Mouse (Mus musculus) cerebellum, adult 2 months (tissue): ENCODE data around the gene Gfi1. TPM values are rescaled to one million over a fixed set of nuclear protein-coding genes. Genes with fewer than 3 reads are reported as not detected.

ENCODE experiments used
- DNase-seq, 2 experiments: peaks; one replicate each; pipeline ENCODE4 v3.0.0; 2021
- H3K27ac ChIP-seq: fragments of 200-500 bp; 2 replicates; pipeline ENCODE4 v1.5.1; 2012; ENCODE audit warnings: low read length, control low read depth, inconsistent platforms; ENCODE audit not compliant: insufficient read depth
- H3K27me3 ChIP-seq: fragments of 200-500 bp; 2 replicates; pipeline ENCODE4 v1.6.1; 2012; ENCODE audit warnings: inconsistent platforms, mild to moderate bottlenecking, low read length, moderate library complexity; ENCODE audit not compliant: control insufficient read depth, insufficient read depth
- H3K4me1 ChIP-seq: fragments of 200-500 bp; 2 replicates; pipeline ENCODE4 v1.6.1; 2011; ENCODE audit warnings: low read length; ENCODE audit not compliant: control insufficient read depth, insufficient read depth
- H3K4me3 ChIP-seq: fragments of 200-500 bp; replicated peaks from 2 replicates; pipeline ENCODE3; 2011; ENCODE audit warnings: mild to moderate bottlenecking, low read depth, low read length, control low read depth; ENCODE audit not compliant: insufficient read depth
- CTCF ChIP-seq: fragments of 200-500 bp; IDR thresholded peaks from 2 replicates; pipeline ENCODE4 v1.5.1; 2011; ENCODE audit warnings: low read depth, mild to moderate bottlenecking, control low read depth, low read length, moderate library complexity, borderline replicate concordance; ENCODE audit not compliant: insufficient read depth
- POLR2A ChIP-seq: fragments of 200-500 bp; IDR thresholded peaks from 2 replicates; pipeline ENCODE4 v1.6.1; 2011; ENCODE audit warnings: low read length, control low read depth, borderline replicate concordance; ENCODE audit not compliant: insufficient read depth
- WGBS: fragments of 180-500 bp; shearing (Covaris S2); methylation state at CpG from one replicate; pipeline ENCODE4 v1.1.7; 2018; 5-methylcytosine and 5-hydroxymethylcytosine counted together
- polyA plus RNA-seq: library from polyadenylated mRNA; depleted of rRNA; stranded (reverse); fragments of >200 nt; gene quantifications from 2 replicates; pipeline ENCODE4 v1.2.3, GENCODE M21; 2012

Gene Gfi1
- polyA plus RNA-seq, 1 experiment, result not detected

DNA sequence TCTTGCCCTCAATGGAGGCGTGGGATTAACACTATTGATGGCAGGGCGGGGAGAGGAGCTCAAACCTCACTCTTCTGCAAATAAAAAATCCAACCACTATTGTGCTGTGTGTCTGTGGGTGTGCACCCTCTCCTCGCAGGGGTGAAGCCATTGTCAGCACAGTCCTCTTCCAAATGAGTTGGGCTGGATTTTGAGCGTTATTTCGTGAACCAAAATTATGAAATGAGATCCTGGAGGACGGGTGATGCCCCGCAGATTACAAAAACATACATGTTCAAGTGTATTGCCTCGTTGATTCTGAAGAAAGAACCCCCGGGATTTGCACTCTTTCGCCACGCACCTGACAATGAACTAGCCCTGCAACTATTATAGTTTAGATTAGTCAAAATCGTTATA is 1.2 kb upstream of the Gfi1 start:
- TF ChIP-seq POLR2A (no peak), CTCF (no peak)
- WGBS, result 19% methylated on average over 12 of the region's 12 CpGs
- Histone ChIP-seq H3K27ac (no peak overlapping the region), H3K27me3 (peaks cover 14% of the 10 kb centered on the region; the same call in 1 of the 2 replicates), H3K4me3 (no peak overlapping the region), H3K4me1 (peaks cover 4% of the 10 kb centered on the region; the same call in 1 of the 2 replicates)
- no peak for DNase-seq

DNA sequence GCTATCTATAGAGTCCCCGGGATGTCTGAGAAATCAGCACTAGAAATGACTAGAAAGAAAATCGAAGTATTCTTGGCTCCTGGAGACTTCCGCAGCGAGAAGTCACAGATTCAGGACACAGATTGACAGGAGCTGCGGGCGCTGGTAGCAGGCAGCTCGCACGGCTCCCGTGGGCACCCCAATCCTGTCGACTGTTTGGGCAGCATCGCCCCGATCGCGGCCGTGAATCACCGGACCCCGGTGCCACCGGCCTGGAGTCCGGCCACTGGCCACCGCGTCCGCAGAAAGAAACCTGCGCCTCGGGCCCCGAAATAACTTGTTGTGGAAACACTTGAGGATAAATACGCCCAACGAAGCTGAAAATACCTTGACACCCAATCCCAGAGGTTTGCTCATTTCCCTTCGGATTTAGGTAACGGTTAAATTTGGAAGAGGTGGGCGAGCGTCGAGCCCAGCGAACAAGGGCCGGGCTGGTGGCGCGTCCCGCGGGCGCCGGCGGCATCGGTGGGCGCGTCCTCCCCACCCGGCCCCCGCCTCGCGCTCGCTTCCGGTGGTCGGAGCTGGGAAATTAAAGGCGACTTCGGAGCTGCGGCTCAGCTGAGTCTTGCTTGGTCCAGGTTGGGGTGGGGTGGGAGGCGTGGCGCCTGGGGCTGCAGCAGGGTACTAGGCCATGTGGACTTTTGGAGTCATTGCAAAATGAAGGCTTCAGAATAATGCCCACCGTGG is 608 bp upstream of the Gfi1 start:
- Histone ChIP-seq H3K27me3 (peaks cover 17% of the 10 kb centered on the region; the same call in 1 of the 2 replicates), H3K4me1 (peaks cover 6% of the 10 kb centered on the region; the same call in 1 of the 2 replicates), H3K4me3 (no peak overlapping the region), H3K27ac (no peak overlapping the region)
- no peak for TF ChIP-seq POLR2A
- no peak for TF ChIP-seq CTCF
- WGBS, result under 1% methylated on average over 57 of the region's 57 CpGs
- peak in 1 of 2 experiments; percentile 20 for DNase-seq

DNA sequence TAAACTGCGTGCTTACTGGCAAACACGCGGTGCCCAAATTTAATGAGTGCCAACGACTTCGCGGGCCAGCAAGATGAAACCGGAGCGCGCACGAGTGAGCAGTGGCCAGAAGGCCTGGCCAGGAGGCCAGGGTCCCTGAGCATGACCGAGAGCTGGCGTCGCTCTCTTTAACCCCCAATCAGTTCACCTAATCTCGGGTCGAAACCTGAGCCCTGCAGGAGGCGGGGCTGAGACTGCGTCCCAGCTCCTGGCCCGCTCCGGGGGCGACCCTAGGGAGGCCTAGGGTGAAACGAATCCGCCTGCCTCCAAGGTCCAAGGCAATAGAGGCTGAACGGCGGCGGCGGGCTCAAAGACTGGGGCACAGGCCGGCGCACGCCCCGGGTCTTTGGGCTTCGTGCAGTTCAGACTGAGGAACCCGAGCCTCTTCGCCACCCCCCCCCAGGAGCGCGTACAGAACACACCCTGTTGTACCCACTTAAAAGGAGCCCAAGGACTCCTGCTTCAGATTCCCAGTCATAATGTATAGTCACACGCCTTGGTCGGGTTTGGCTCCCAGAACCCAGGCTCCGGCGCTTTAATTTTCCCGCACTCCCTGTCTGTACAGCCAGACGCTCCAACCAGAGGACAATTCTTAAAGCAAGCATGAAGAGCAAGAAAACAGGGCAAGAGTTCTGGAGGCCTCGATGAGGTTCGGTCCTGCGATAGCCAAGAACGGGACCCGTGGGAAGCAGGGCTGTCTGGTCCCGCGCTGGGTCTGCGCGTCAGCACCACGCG is 988 bp downstream of the Gfi1 start:
- Histone ChIP-seq H3K4me1 (peaks cover 6% of the 10 kb centered on the region; the same call in 1 of the 2 replicates), H3K27me3 (peaks cover 17% of the 10 kb centered on the region; the same call in 1 of the 2 replicates), H3K27ac (no peak overlapping the region), H3K4me3 (no peak overlapping the region)
- DNase-seq, result peak in 1 of 2 experiments; percentile 16
- no peak for TF ChIP-seq CTCF
- TF ChIP-seq POLR2A, result no peak
- 2% methylated on average over 52 of the region's 52 CpGs for WGBS

DNA sequence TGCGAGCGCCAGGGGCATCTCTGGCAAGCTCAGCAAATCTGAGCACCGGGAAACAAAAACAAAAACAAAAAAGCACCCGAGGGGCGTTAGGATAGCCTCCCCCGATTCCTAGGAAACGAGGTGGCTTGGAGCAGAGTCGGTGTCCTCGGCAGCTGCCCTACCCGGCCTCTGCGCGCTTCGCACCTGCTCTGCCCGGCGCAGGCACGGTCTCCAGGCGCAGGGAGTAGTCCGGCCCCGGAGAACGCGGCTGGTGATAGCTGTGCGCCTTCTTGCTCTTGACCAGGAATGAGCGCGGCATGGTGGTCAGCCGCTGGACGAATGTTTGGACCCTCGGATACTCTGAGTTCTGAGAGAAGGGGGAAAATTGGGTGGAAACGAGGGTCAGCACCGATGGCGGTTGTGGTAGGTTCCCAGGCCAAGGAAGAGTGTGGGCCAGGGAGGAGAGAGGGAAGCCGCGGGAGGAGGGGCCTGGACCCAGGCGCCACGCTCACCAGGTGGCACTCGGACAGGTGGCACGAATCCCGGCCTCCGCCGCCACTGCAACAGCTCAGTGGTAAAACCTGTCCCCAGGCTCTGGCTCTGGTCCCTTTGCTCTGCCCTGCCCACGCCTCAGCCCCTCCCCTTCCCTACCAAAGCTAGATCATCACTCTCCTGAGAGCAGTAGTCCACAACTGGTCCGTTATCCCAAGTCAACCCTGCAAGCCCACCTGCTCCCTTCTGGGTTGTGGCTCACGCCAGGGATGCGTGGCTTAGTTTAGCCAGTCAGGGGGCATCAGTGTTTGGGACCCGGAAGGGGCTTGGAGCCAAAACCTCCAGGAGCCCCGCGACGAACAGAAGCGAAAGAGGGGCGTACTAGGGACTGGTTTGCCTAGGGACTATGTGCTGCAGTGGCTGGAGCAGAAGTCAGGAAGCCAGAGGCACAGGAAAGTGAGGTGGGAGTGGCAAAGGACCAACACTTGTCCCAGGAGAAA is 2.0 kb downstream of the Gfi1 start:
- whole genome bisulfite sequencing, result 1% methylated on average over 49 of the region's 49 CpGs
- TF ChIP-seq POLR2A (no peak), CTCF (no peak)
- peaks cover 6% of the 10 kb centered on the region; the same call in 1 of the 2 replicates for H3K4me1 ChIP-seq

DNA sequence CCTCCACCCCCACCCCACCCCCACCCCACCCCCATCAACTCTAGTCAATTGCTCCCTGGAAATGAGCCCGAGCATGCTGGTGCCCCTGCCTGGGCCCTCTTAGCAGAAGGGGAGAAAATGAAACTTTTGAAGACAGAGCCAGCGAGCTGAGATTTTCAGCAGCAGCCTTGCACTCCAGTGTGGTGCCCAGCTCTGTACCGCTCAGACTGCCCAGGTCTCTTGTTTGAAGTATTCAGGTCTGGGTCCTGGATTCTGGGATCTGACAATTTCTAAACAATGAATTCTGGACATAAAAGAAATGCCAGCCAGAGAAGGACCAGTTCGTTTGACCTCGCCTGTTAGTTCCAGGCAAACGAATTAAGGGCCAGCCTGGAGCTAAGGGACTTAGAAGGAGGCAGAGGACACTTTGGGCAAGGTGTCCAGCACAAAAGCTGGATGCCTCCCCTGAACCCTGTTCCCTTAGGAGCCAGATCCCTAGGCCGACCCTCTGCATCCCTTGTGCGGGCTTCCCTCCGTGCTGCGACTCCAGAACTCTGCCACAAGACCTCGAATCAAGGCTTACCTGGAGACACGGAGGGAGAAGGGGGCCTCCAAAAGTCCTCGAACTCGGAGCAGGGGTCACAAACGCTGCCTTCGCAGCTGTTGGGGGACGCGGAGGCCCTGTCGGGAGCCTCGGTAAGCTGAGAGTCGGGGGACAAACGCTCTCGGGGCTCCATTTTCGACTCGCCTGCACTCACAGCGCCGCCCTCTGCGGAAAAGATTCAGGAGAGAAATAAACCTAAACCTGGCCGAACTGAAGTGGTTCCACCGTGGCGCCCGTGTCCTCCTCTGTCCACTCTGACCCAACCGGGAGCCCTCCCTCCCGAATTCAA is 2.9 kb downstream of the Gfi1 start:
- TF ChIP-seq CTCF (no peak), POLR2A (no peak)
- Histone ChIP-seq H3K4me1 (peaks cover 6% of the 10 kb centered on the region; the same call in 1 of the 2 replicates), H3K27ac (no peak overlapping the region), H3K27me3 (peaks cover 20% of the 10 kb centered on the region; the same call in 1 of the 2 replicates), H3K4me3 (no peak overlapping the region)
- peak; percentile 4 to 40 for DNase-seq
- 2% methylated on average over 34 of the region's 34 CpGs for WGBS

More for the DNA sequence above, 2.0 kb downstream of the Gfi1 start:
- no peak for DNase-seq
- H3K27me3 ChIP-seq, result peaks cover 19% of the 10 kb centered on the region; the same call in 1 of the 2 replicates
- H3K4me3 ChIP-seq, result no peak overlapping the region
- H3K27ac ChIP-seq, result no peak overlapping the region

DNA sequence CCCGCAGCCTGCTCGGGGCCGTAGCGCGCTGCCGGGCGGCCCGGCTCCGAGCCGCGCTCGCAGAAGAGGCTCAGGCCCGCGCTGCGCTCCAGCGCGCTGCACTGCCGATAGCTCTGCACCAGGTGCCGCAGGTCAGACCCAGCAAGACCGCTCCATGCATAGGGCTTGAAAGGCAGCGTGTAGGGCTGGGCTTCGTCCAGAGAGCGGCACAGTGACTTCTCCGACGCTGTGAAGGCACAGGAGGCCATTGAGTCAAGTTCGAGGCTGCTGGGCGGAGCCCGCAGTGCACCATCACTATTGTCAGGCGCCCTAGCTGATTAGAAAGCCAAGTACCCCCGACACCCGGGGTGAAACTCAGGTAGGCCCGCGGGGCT is 4.2 kb downstream of the Gfi1 start:
- Histone ChIP-seq H3K4me1 (peaks cover 6% of the 10 kb centered on the region; the same call in 1 of the 2 replicates), H3K27ac (no peak overlapping the region), H3K27me3 (peaks cover 20% of the 10 kb centered on the region; the same call in 1 of the 2 replicates), H3K4me3 (peak overlapping the region; percentile 4)
- WGBS, result 2% methylated on average over 33 of the region's 33 CpGs
- no peak for TF ChIP-seq CTCF
- no peak for TF ChIP-seq POLR2A
- peak in 1 of 2 experiments; percentile 17 for DNase-seq
